Mouse (Mus musculus) hindlimb bud, embryonic 11.5 days (tissue): ENCODE results near the gene Tbcd.
A peak's percentile ranks its signal among the peaks of the same experiment; 100 is the strongest.
"Not testable (repeated sequence)": the region's sequence is repeated elsewhere in the genome, so short reads cannot be mapped to it uniquely, and the experiment has no call there.

Source experiments
- DNase-seq: peaks from one replicate; pipeline ENCODE4 v3.0.0-alpha.2; 2012; ENCODE audit warnings: low read depth, low spot score; ENCODE audit errors: extremely low spot score

The Tbcd gene

DNA sequence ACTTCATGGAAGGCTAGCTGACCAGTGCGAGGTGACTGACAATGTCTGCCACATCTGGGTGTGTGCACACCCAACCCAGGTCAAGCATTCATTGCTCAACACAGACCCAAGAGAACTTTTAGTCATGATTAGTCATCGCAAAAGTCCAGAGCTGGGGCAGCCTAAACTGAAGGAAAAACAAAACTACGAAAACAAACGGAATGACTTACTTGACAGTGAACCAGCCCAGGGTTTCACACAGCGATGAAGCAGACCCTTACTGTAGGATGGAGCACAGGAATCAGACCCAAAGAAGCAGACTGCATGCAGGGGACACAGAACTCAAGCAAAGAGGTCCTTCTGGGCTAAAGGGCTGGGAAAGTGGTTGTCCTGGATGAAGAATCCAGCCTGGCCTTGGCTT, 200.2 kb downstream of the Tbcd start:
- no peak for DNase-seq

DNA sequence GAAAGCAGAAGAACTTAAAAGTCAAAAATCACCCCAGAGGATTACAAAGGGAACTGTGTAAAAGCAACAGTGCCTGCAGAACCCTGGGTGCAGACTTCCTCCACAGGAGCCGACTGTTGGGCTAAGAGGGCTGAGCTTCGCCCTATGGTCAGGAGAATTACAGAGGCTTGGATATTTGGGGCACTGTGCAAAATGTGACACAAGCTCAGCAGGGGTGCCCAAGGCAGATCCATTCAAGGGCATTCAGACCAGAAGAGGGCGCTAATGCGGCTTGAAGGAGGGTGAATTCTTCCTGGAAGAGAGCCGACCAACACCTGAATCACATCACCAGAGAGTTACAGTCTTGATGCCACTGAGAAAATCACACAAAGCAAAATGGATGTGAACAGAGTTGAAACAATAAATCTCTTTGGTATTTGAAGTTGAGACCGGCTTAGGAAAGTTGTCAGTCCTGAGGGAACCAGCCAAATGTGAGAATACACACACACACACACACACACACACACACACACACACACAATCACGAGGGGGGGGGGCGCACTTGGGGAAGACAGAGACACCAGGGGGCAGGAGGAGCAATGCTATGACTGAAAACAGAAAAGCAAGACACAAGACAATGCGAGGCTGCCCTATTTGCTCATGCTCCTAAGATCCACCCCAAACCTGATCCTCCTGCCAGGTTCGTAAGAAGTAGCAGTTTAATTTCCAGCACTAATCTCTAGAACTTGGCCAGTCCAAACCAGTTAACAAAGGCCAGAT, 201.0 kb downstream of the Tbcd start:
- peak; percentile 26 for DNase-seq

DNA sequence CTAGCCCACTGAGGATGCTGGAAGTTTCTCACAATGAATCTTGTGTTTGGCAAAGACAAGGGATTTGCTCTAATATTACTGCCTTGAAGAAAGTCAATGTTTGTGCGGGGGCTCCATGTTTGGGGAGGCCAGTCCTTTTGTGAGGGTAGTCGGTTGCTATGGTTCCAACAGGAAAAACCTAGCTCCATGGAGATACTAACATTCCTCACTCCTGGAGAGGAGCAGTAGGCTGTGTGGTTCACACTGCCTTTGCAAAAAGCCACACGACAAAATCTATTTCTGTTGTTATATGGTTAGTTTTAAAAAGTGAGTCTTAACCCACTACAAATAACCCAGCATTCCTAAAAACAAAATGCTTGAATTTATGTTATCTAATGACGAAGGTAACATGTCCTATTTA, 201.9 kb downstream of the Tbcd start:
- DNase-seq, result no peak

DNA sequence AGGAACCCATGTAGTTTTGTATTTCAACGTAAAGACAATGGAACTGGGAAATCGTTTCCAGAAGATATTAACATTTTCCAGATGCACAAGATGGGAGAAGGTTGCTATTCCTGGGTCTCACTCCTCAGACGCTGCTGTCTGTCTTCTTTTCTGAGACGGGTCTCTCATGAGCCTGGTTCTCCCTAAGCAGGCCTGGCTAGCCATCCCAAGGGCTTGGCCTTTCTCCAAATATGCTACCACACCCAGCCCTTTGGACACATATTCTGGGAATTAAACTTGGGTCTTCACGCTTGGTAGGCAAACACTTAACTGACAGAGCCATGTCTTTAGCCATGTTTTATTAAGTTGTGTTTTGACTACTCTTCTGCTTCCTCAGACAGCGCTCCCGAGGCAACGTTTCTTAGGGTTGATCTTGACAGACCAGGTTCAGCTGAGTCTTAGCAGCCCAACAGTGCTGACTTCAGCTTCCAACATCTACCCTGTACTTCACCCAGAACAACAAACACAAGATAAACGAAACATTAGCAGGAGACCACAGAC, 202.7 kb downstream of the Tbcd start:
- DNase-seq, result no peak

DNA sequence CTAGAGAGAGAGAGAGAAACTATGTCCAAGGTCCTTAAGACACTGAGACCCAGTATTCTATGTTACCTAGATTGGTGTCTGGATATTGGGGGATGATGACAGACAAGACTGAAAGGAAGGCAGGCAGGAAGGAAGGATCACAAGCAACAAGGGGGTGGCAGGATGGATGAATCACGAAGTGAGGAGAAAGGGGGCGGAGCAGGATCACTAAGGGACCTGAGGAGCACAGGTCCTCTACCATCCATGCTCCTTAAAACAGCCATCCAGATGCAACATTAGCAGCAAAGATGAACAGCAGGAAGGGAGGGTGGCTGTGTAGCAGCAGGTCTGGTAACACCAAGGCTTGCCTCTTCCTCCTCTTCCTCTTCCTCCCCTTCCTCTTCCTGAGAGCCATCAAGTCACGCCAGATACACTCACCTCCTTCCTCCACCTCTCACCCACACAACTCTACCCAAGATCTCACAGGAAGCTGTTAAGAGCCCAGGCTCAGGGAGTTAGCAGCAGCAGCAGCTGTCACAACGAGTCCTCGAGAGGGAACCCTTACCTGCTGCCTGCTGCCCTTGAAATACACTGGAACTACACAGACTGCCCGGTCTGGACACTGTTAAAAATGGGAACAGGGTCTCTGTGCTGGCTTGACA, 203.5 kb downstream of the Tbcd start:
- no peak for DNase-seq

DNA sequence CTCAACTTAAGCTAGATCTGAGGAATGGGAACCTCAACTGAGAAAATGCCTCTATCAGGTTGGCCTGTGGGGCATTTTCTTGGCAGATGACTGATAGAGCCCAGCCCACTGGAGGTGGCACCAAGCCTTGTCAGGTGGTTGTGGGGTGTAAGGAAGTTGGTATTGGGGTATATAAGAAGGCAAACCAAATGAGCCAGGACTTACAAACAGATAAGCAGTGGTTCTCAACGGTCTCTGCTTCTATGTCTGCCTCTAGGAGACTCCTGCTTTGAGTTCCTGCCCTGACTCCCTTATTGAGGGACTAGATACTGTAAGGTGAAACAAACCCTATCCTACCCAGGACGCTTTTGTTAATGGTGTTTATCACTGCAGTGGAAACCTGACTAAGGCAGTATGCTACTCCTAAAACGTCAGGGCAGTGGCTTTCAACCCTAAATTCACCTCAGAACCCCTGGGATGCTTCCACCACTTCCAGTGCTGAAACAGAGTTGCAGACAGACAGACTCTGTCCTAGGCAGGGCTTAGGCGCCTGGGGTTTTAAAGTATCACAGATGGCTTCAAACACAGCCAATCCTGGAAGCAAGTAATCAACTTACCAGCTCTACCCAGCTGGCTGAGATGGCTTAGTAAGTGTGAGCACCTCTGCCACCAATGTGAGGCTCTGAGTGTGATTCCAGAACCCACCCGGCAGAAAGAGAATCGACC, 204.2 kb downstream of the Tbcd start:
- DNase-seq, result no peak

DNA sequence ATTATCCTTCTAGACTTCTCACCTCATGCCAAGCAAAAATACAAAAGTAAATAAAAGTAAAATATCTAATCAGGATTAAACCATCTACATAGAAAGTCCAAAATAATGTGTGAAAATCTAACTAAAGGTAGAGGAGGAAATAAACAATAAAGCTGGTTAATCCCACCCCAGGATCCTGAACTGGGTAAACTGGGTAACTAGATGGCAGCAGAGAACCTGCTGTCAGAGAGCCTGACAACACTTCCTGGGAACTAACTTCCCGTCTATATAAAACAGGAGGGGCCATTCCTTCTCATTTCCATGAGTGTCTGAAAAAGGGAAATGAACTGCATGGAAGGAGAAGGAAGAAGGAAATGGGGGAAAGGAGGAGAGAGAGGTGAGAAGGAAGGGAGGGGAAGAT, 206.4 kb downstream of the Tbcd start:
- DNase-seq, result no peak

DNA sequence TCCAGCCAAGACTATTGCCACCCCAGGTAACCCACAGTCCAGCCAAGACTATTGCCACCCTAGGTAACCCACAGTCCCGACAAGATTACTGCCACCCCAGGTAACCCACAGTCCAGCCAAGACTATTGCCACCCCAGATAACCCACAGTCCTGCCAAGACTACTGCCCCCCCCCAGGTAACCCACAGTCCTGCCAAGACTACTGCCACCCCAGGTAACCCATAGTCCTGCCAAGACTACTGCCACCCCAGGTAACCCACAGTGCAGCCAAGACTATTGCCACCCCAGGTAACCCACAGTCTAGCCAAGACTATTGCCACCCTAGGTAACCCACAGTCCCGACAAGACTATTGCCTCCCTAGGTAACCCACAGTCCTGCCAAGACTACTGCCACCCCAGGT, 208.9 kb downstream of the Tbcd start:
- DNase-seq, result not testable (repeated sequence)

DNA sequence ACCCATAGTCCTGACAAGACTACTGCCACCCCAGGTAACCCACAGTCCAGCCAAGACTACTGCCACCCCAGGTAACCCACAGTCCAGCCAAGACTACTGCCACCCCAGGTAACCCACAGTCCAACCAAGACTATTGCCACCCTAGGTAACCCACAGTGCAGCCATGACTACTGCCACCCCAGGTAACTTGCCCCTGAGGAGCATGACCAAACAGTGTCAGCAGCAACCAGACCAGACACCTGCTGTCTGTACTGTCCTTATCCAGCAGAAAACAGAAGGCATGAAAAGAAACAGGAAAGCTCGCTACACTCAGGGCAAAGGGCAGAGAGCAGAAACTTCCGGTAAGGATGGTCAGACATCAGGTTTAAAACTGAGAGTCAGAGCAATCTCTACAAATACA, 209.4 kb downstream of the Tbcd start:
- DNase-seq, result no peak
